In genomic region chr12:7778056-7778440, GRCm38 (mm10) we compare ENCODE assay signal across 8 mouse cellular contexts.
DNase-seq lines count a peak whose midpoint lies in the region; TF ChIP-seq lines count a peak whose summit lies in the region.
"Had no signal": no experiment of that assay in that cellular context is flagged by ENCODE, and none has a peak within 500 bp of the region (broad histone marks: within the 10 kb centered on the region; RNA-seq: fewer than 3 reads in every experiment).

No protein-coding gene starts in this region.

- no peaks in the 10 kb centered on the region for H3K9me3 ChIP-seq in ES-Bruce4 (replicated peaks; ENCODE audit: control insufficient read depth, insufficient read depth, low read length, poor library complexity, severe bottlenecking)
- no peaks in the 10 kb centered on the region for H3K9me3 ChIP-seq in limb, embryonic 10.5 days (replicated peaks)
- H3K9me3 ChIP-seq: stomach, embryonic 15.5 days had no signal

- TF ChIP-seq EP300 in ES-Bruce4 (IDR thresholded peaks at IDR 0.05; ENCODE audit: insufficient read depth, low read depth, low read length), result no peak

- no peaks in the 10 kb centered on the region for H3K27me3 ChIP-seq in ES-Bruce4 (ENCODE audit: control insufficient read depth, insufficient read depth, low read length, poor library complexity, severe bottlenecking)
- H3K27me3 ChIP-seq in limb, embryonic 10.5 days (ENCODE audit: low read depth, poor library complexity, severe bottlenecking), result no peaks in the 10 kb centered on the region
- H3K27me3 ChIP-seq: stomach, embryonic 15.5 days had no signal

- TF ChIP-seq CTCF in ES-Bruce4 (IDR thresholded peaks at IDR 0.05; ENCODE audit: low read depth, low read length), result peak; percentile 21

- 52% methylated on average over 6 of the region's 6 CpGs for WGBS in limb, embryonic 10.5 days

- peak; percentile 24 for DNase-seq in kidney, adult 18-20 months
- no peak for DNase-seq in kidney, adult 11 months
- DNase-seq in brain, adult 2 months (ENCODE audit: low read depth, low spot score), result peak; percentile 42
- peak; percentile 37 for DNase-seq in limb, embryonic 10.5 days (ENCODE audit: low spot score)
- DNase-seq in spleen, adult 18-20 months, result no peak
- DNase-seq in frontal cortex, postnatal 14 days (ENCODE audit: low spot score in 2 of 2), result no peak

- TF ChIP-seq POLR2A in ES-Bruce4 (IDR thresholded peaks at IDR 0.05; ENCODE audit: insufficient read depth, low read length), result no peak

- H3K4me3 ChIP-seq in ES-Bruce4 (ENCODE audit: low read depth, low read length), result no peak overlapping the region
- H3K4me3 ChIP-seq in limb, embryonic 10.5 days, result no peak overlapping the region
- H3K4me3 ChIP-seq: stomach, embryonic 15.5 days had no signal

- no peak overlapping the region for H3K27ac ChIP-seq in ES-Bruce4 (ENCODE audit: insufficient read depth, low read length)
- H3K27ac ChIP-seq in limb, embryonic 10.5 days, result no peak overlapping the region
- H3K27ac ChIP-seq: stomach, embryonic 15.5 days had no signal

- H3K9ac ChIP-seq in ES-Bruce4 (ENCODE audit: low read depth, poor library complexity, severe bottlenecking), result no peak overlapping the region
- H3K9ac ChIP-seq: stomach, embryonic 15.5 days had no signal

- H3K36me3 ChIP-seq in ES-Bruce4 (ENCODE audit: control insufficient read depth, insufficient read depth, low read length, poor library complexity, severe bottlenecking), result no peaks in the 10 kb centered on the region
- H3K36me3 ChIP-seq in limb, embryonic 10.5 days, result no peaks in the 10 kb centered on the region
- H3K36me3 ChIP-seq: stomach, embryonic 15.5 days had no signal

- H3K4me1 ChIP-seq in ES-Bruce4 (ENCODE audit: control insufficient read depth, insufficient read depth, low read length), result no peaks in the 10 kb centered on the region
- no peaks in the 10 kb centered on the region for H3K4me1 ChIP-seq in limb, embryonic 10.5 days
- H3K4me1 ChIP-seq: stomach, embryonic 15.5 days had no signal

Comparison
In these comparisons a context has a peak if more than half of its experiments do, and no peak if none do; other contexts are left out.
1. DNase-seq: peak in kidney, adult 18-20 months (single experiment), brain, adult 2 months (single experiment) and limb, embryonic 10.5 days (single experiment); none in kidney, adult 11 months (single experiment), spleen, adult 18-20 months (0 of 2) and frontal cortex, postnatal 14 days (0 of 2).